Mouse (Mus musculus) CD8-positive naive resting alpha-beta T cell, adult 2 months (primary cell): Measurements from ENCODE around the gene Relch.
A peak's percentile ranks its signal among the peaks of the same experiment; 100 is the strongest.
"Not testable (repeated sequence)": the region's sequence is repeated elsewhere in the genome, so short reads cannot be mapped to it uniquely, and the experiment has no call there.

Source experiments
- DNase-seq, 2 experiments: peaks; one replicate each; pipeline ENCODE4 v3.0.0; 2022; ENCODE audit warnings: low read depth in 2 of 2, low spot score in 2 of 2

Relch gene

DNA sequence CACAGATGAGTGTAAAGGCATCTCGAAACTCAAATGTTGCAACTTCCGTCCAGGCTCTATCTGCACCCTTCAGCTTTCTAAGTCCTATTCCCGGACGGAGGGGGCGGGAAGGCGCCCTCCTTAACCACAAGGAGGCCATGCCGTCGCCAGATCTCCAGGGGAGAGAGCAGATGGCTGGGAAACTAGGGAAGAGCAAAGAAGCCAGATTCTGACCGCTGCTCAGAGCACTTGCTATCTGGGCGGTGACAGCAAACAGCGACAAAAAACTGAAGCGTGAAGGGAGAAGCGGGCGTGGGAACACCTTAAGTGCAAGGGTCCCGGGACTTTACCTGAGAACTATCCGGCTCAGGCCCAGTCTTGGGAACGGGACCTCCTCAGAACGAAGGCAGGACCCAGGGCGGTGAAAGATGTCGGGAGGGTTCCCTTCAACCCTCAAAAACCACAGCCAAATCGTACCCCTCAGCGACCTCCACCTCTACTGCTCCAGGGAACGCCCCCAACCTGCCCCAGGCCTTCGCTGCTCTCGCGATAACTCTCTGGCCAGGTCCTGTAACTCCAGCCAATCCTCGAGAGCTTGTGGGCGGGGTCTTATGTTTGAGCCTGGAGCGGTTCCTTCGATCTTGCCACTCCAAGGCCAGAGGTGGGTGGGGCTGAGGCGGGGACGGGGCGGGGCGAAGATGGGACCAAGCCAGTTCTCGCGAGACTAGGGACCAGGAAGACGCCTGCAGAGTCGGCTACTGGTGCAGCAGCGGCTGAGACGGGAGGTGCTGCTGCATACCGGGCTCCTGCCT lies at the start of gene Relch, which contains the start of gene Pign:
Gene Relch, plus strand, starts transcription at position 691 of the 791 bp plus-strand sequence.
Gene Pign, minus strand, starts transcription at position 507 of the 791 bp plus-strand sequence.
- peak; percentile 97 for DNase-seq

DNA sequence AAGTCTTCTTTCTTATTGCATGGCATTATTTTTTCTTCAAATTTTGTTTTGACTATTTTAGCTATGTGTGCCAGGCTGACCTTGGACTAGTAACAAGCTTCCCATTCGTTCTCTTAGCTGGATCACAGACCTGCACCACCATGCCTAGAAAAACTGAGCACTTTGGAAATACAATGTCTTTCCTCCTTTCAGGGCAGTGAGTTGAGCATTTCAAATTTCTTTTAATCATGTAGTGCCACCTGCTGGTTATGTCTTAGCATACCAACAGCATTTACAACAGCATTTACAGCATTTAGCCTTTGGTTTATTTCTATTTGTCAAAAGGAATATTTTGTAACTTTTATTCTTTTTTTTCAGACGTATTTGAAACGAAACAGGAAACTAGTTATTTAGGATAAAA lies 33.2 kb upstream of the Relch start:
- DNase-seq: no peak

DNA sequence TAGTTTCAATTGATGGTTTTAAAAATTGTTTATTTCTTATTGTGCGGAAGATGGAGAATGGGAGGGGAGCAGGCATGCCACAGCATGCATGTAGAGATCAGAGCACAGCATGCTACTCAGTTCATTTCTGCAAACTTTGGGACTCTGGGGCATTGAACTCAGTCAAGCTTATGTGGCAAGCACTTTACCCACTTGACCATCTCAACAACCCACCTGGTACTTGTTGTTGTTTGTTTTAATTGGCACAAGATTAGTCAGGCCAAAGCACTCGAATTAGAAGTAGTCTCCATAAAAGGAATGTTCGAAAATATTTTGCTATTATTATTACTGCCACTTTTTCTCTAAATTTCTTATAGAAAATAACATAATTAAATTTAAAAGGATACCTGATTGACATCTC lies 19.6 kb upstream of the Relch start:
- DNase-seq: no peak

DNA sequence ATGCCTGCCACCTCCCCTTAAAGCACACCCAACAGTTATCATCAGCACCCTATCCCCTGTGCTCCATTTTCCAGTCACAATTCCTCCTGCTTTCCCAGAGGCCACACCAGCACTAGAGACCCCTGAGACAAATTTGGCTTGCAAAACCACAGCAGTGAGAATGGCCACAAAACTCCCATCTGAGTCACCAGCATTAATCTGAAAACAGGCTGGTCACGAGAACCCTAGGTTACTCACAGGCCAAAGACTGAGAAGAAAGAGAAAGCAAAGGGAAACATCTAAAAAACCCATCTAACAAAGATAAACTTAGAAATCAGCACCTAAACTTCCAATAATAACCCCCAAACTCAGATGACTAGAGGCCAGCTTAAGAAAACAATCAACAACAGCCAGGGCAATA lies 13.0 kb upstream of the Relch start:
- DNase-seq: no peak

DNA sequence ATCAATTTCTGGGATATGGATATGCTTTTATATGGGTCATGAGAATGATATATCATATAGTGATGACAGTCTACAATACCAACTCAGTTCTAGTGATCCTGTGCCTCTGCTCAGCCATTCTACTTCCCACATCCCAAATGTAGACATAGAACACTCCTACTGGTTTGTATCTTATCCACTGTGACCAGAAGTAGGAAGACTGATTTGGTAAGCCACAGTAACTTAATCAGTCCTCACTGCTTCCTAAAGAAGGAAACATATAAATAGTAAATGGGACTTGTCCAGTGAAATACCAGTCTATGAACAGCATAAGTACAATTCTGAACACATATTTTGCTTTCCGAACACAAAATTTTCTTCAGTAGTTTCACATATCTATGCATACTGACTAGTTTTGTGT lies 9.7 kb upstream of the Relch start:
- DNase-seq: no peak

DNA sequence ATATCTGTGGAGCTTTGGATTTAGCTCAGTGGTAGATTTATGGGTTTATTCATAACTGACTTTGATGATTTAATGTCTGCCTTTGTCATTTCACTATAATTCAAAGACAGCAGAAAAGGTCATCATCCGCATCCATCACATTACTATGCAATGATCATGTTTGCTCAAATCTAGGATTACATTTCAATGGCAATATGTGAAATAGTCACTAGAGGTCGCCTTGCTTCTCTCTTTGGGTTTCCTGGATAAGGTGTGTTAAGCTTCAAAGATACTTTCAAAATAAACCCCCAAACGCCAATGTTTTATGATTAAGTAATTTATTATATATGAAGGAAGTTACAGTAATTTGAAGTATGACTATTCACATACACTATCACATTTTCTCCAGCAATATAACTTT lies 3.6 kb upstream of the Relch start:
- peak; percentile 46 to 66 for DNase-seq

DNA sequence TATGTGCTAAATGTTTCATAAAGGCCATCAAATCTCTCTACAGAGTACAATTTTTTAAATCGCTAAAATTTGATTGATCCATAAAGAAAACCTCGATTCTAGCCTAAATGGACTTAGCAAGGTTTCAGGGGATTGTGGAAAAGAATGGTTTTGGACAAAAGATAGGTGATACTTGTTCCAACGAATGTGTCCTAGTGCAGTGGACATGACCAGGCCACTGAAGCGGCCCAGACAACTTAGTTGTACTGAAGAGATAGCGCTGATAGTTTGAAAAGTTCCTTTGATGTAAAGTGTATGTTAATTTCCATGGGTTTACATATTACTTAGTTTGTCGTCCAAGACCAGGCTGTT lies 866 bp upstream of the Relch start:
- no peak for DNase-seq

DNA sequence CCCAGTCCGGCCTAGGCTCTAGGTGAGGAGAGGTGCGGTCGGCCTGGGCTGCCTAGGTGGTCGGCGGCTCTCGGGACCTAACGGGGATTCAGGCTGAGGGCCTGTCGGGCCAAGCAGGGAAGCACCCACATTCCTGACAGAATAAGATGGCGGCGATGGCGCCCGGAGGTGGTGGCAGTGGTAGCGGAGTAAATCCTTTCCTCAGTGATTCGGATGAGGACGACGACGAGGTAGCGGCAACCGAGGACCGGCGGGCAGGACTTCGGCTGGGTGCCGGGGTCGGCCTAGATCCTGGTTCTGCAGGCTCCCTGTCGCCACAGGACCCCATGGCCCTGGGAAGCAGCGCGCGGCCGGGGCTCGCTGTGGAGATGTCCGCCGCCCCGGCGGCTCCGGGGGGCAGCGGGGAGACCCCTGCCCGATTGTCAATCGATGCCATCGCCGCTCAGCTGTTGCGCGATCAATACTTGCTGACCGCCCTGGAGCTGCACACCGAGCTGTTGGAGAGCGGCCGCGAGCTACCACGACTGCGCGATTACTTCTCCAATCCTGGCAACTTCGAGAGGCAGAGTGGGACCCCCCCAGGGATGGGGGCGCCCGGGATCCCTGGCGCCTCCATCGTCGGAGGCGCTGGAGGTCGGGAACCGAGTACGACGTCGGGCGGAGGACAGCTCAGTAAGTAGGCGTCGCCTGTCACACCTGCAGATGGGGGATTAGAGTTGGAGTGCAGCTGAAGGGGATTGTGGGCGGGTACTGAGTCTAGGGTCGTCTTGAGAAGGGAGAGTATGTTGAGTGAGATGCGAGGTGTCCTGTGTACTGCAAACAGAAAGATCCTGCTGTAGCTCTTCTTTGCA lies 526 bp downstream of the Relch start:
- peak; percentile 6 to 12 for DNase-seq

DNA sequence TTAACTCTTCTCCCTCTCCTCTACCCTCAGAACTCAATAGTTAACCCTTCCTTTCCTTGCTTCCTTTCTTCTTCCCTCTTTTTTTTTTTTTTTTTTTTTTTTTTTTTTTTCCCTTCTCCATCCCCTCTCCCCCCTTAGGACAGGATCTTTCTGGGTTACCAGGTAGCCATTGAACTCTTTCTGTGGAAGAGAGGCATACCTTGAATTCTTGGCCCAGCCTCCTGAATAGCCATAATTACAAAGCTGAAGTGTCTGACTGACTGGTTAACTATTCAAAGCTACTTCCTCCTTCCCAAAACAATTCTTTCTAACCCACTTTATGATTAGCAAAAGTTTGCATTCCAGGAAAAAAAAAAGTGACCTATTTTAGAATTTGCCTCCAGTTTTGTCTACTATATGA lies 6.0 kb downstream of the Relch start:
- no peak for DNase-seq

DNA sequence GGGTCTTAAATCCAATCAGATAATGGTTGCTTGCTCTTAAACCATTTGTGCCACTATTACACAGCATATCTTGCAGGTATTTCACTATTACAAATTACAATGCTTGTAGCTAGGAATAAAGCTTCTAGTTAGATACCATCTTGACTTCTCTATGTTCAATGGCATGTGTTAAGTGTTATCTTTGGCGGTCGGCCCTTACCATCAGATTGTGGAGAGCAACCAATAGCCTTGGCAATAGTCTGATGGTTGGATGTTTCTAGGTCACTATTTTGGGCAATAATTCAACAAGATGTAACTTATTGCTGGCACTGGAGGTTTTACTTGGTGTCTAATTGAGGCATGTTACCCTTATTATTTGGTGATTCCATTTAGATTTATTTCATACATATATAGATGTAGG lies 11.1 kb downstream of the Relch start:
- DNase-seq: no peak

DNA sequence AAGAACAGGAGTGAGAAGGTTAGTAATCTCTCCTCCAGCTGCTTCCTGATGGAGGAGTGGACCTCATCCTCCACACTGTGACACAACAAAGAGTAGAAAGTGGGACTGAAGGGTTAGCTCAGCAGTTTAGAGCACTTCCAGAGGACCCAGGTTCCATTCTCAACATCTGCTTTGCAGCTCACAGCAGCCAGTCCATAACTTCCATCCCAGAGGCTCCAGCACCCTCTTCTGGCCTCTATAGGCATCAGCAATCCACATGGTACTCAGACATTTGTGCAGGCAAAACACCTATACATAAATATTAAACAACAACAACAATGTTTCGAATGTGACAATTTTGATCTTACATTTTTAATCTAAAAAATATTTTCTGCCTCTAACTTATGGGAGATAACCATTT lies 16.9 kb downstream of the Relch start:
- DNase-seq: no peak

DNA sequence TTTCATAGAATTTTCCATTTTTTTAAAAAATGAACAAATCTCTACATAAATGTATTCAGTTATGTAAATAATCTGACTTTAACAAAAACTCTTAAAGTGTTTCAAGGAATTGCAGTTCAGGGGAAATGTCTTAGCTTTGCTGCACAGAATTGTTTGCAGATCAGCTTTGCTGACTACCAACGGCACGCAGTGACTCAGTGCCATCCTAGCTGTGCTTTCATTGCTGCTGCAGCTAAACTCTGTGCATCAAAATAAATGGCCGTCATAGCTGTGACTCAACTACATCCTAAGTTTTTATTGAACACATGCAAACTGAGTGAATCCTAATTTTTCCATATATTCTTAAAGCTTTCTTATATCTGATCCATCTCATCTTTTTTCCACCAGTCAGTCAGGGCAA lies 21.8 kb downstream of the Relch start:
- DNase-seq: no peak

DNA sequence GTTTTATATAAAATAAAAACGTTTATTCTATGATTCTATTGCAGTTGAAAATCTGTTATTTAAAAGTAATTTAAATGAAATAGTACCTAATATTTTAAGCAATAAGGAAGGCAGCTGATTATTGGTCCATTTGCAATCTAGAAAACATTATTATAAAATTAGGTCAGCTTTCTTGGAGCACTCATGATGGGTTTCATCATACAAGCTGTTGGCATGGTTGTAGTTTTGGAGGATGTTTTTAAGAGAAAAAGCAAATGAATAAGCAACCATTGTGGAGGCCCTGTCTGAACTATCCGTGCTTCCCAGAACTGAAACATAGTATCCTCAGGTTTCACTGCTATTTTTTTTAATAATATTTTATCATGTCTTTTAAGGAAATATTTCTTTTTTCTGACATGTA lies 31.9 kb downstream of the Relch start:
- no peak for DNase-seq

DNA sequence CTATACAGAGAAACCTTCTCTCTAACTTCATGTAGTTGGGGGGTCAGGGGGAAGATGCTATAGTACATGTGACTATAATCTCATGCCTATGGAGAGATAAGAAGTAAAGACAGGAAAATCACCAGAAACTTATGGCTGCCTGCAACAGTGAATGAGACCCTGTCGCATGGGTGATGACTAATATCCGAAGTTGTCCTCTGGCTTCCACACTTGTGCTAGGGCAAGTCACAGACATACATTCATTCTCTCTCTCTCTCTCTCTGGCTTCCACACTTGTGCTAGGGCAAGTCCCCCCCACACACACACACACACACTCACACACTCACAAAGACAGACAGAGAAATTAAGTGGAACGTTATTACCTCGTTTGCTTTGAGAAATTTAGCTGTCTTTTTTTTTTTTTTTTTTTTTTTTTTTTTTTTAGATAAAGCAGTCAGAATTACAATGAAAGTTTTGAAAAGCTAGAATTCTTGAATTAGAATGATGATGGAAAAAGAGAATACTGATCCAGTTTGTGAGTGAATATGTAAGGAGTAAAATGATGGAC lies 37.4 kb downstream of the Relch start:
- DNase-seq: no peak

DNA sequence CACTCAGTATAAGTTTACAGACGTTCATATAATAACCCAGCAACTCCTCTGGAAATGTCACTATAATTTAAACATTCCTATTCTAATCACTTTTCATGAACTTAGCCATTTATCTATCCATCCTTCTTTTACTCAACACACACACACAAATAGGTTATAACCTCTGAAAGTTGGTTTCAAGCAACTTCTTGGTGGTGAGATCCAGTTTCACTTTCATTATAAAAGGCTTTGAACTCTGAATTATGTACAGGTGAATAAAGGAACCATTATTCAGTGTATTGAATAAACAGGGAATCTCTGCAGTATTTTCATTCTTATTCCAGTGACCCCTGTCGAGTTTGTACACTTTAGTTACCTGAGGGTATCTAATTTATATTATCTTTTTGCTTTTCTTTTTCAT lies 45.8 kb downstream of the Relch start:
- no peak for DNase-seq

DNA sequence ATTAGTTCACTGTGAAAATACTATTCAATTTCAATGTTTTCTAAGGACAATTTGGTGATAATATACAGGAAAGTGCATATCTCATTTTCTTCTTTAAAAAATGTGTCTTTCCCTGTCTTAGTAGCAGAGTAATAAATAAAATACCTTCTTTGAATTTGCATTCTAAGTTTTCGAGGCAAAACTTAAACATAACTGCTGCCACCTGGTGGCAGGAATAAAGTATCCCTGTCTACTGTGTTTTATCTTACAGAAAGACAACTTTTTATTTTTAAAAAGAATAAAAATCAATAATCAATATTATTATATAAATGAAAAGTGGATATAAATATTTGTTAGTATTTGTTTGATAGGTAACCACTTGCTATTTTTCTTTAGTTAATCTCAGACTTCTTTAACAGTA lies 47.6 kb downstream of the Relch start:
- peak; percentile 11 to 20 for DNase-seq

DNA sequence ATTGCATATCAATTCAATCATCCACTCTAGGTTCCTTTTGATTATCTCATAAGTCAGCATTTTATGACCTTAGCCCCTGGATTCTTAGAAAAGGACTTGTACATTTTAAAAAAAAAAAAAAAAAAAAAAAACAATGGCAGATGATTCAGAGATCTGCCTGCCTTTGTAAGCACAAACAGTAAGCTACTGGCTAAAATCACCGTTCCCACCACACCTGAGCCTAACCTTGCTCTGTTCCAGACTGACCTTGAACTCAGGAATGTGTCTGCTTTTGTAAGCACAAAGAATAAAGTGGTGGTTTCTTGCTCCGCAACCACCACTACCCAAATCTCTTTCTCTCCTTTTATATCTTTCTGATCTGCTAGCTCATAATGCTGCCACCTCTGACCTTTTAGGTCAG lies 49.2 kb downstream of the Relch start:
- DNase-seq: no peak

DNA sequence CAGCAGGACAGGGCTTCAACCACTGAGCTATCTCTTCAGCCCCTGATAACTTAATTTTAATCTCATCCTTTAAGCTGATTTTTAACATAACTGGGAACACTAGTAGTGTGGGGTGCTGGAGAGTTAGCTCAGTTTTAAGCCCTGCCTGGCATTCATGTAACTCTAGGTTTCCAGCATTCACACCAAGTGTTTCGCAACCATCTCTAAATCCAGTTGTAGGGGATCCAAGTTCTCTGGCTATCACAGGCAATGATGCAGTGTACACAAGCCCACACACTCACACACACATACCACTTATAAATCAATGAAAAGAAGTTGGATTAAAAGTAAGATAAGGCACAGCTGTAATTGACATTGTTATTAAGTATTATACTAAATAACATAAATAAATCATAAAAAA lies 54.7 kb downstream of the Relch start:
- no peak for DNase-seq

DNA sequence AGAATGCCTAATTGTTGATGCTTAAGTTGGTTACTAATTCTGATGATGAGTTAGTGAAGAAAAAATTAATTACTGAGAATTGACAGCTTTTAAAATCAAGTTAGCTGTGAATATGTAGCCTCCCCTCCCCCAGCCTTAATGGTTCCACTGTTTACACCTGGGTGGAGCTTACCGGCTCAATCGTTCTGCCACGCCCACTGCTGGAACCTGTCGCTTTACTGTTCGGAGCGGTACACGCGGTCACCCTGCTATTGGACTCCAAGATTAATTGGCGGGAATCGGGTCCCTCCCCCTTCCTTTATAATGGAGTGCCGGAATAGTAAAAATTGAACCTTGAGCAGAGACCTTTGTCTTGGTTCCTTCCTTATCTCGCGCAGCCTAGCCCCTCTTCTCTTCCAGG lies 65.6 kb downstream of the Relch start:
- DNase-seq: not testable (repeated sequence)

DNA sequence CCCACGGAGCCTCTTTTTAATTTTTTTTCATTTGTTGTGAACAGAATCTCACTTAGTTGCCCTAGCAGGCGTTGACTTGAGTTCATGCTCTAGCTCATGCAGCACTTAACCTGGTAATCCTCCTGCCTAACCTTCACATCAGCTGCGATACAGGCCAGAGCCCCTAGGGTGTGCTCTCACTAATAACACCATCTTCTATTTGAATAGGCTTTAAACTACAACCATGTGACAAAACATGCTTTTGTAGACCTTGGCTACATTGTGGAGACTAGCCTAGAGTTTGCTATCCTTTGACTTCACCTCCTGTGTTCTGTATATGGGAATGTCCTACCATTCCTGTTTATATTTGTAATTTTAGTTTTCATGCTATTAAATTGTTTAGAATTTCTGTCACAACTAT lies 71.7 kb downstream of the Relch start:
- DNase-seq: no peak

DNA sequence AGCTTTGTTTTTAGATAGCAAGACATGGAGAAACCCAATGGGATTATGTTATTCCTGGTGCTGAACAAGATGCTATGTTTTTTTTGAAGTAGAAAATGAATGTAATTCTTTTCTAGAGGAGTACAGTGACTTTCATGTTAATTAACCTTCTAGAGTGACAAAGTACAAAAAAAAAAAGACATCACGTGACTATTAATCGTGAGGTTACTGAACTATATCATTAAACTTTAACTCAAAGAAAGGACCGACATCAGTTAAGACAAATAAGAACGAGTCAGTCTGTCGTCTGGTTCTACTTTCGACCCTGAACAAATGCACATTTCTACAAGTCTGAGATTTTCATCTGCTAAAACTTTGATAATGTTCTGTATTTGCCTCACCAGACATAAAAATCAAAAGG lies 74.7 kb downstream of the Relch start:
- DNase-seq: no peak

DNA sequence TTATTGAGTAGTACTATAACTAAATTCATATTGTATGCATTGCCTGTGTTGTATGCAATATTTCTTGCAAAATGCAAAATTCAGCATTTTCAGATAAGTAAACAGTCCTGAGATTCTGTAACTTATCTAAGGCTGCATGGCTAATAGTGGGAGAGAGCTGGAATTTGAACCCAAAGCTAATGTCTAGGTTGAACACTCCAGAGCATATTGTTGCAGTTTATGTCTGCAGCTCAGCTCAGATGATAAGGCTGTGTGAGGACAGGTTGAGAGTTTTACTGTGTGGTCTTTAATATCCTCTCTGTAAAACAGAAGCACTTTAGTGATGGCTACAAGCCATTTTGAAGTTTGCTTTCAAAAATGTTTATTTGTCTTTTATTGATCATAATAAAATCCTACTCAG lies 75.8 kb downstream of the Relch start:
- no peak for DNase-seq
